Mouse (Mus musculus) small intestine, adult 2 months (tissue): ENCODE measurements around the gene Nck2. TPM values are rescaled to one million over a fixed set of nuclear protein-coding genes. Genes with fewer than 3 reads are reported as not detected.

Experiments used
- H3K27ac ChIP-seq: fragments of 200-500 bp; 2 replicates; pipeline ENCODE4 v1.5.1; 2012; ENCODE audit warnings: low read depth, low read length, control low read depth, inconsistent platforms; ENCODE audit not compliant: insufficient read depth
- H3K27me3 ChIP-seq: fragments of 200-500 bp; 2 replicates; pipeline ENCODE4 v1.6.1; 2012; ENCODE audit warnings: mild to moderate bottlenecking, moderate library complexity, low read length, inconsistent platforms; ENCODE audit not compliant: control insufficient read depth, insufficient read depth
- H3K36me3 ChIP-seq: fragments of 200-500 bp; 2 replicates; pipeline ENCODE4 v1.6.1; 2012; ENCODE audit warnings: mild to moderate bottlenecking, low read length, control low read depth, inconsistent platforms; ENCODE audit not compliant: control insufficient read depth, insufficient read depth
- H3K4me1 ChIP-seq: fragments of 200-500 bp; 2 replicates; pipeline ENCODE4 v1.6.1; 2012; ENCODE audit warnings: low read length, inconsistent platforms, mixed read lengths; ENCODE audit not compliant: control insufficient read depth, insufficient read depth, insufficient read length
- H3K4me3 ChIP-seq: fragments of 200-500 bp; 2 replicates; pipeline ENCODE4 v1.5.1; 2012; ENCODE audit warnings: low read depth, mild to moderate bottlenecking, control low read depth, inconsistent platforms, low read length, moderate library complexity
- CTCF ChIP-seq: fragments of 200-500 bp; IDR thresholded peaks from 2 replicates; pipeline ENCODE4 v1.5.1; 2012; ENCODE audit warnings: low read depth, mild to moderate bottlenecking, control low read depth, inconsistent platforms, low read length, moderate library complexity, mixed read lengths; ENCODE audit not compliant: insufficient replicate concordance, insufficient read length; ENCODE audit errors: extremely low read depth
- POLR2A ChIP-seq: fragments of 200-500 bp; IDR thresholded peaks from 2 replicates; pipeline ENCODE4 v1.6.1; 2012; ENCODE audit warnings: low read depth, mild to moderate bottlenecking, control low read depth, inconsistent platforms, low read length, moderate library complexity
- WGBS: fragments of 180-500 bp; shearing (Covaris S2); methylation state at CpG from one replicate; pipeline ENCODE4 v1.1.7; 2018; 5-methylcytosine and 5-hydroxymethylcytosine counted together
- polyA plus RNA-seq: library from polyadenylated mRNA; depleted of rRNA; stranded (reverse); fragments of >200 nt; gene quantifications from 2 replicates; pipeline ENCODE4 v1.2.3, GENCODE M21; 2012

The Nck2 gene
- polyA plus RNA-seq, 1 experiment = 51.6 TPM

- H3K27ac ChIP-seq = no peak overlapping the region
- WGBS = 37% methylated on average over 6 of the region's 6 CpGs
- no peaks in the 10 kb centered on the region for H3K27me3 ChIP-seq
- TF ChIP-seq POLR2A (no peak), CTCF (no peak)
- H3K4me3 ChIP-seq = no peak overlapping the region
- H3K36me3 ChIP-seq = no peaks in the 10 kb centered on the region
- peaks cover 8% of the 10 kb centered on the region; the same call in 1 of the 2 replicates for H3K4me1 ChIP-seq
Measured at GRCm38 (mm10) chr1:43503676-43504075, 59.3 kb downstream of the Nck2 start.

DNA sequence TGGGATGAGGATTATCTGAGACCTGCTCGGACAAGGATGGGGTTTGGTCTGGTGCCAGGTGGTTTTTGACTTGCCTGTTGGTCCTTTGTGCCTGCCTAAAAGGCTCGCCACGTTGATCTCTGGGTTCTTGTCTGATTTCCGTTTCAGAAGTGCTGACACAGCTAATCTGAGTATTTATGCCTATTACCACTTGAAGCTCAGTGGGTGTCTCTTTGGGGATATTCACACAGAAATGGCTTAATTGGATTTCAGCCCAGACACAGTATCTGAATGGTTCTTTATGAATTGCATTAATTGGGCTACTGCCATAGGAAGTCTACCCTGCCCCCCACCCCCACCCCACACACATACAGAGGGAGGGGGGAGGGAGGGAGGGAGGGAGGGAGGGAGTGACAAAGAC, 59.9 kb downstream of the Nck2 start:
- 37% methylated on average over 4 of the region's 4 CpGs for WGBS
- peaks cover 8% of the 10 kb centered on the region; the same call in 1 of the 2 replicates for H3K4me1 ChIP-seq
- no peak overlapping the region for H3K27ac ChIP-seq
- no peaks in the 10 kb centered on the region for H3K36me3 ChIP-seq
- no peaks in the 10 kb centered on the region for H3K27me3 ChIP-seq
- TF ChIP-seq POLR2A = no peak
- TF ChIP-seq CTCF = no peak
- no peak overlapping the region for H3K4me3 ChIP-seq

GRCm38 (mm10) chr1:43506638-43507037, 62.3 kb downstream of the Nck2 start:
- Histone ChIP-seq H3K4me1 (peaks cover 8% of the 10 kb centered on the region; the same call in 1 of the 2 replicates), H3K27ac (no peak overlapping the region), H3K4me3 (no peak overlapping the region), H3K36me3 (peaks cover 9% of the 10 kb centered on the region), H3K27me3 (no peaks in the 10 kb centered on the region)
- TF ChIP-seq POLR2A (no peak), CTCF (no peak)
- WGBS = 60% methylated on average over 3 of the region's 3 CpGs

DNA sequence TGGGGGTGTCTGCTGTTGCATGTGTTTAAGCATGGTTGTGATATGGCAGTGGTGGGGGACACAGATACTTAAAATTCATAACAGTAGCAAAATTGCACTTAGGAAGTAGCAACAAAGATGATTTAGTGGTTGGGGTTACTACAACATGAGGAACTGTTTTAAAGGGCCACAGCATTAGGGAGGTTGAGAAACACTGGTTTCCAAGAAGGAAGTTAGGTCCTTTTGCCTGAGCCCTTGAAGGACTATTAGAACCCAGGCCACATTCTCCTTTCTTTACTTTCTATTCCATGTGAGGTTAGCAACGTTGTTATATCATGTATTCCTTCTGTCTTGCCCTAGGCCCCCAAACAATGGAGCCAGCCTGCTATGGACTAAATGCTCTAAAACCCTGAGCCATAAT, 63.4 kb downstream of the Nck2 start:
- 75% methylated on average over 1 of the region's 1 CpGs for WGBS
- H3K4me1 ChIP-seq = peaks cover 6% of the 10 kb centered on the region; the same call in 1 of the 2 replicates
- H3K27me3 ChIP-seq = no peaks in the 10 kb centered on the region
- TF ChIP-seq POLR2A (no peak), CTCF (no peak)
- no peak overlapping the region for H3K4me3 ChIP-seq
- no peak overlapping the region for H3K27ac ChIP-seq
- H3K36me3 ChIP-seq = peaks cover 9% of the 10 kb centered on the region

GRCm38 (mm10) chr1:43511256-43511655, 66.9 kb downstream of the Nck2 start:
- WGBS = 90% methylated on average over 12 of the region's 12 CpGs
- Histone ChIP-seq H3K27me3 (no peaks in the 10 kb centered on the region), H3K36me3 (peaks cover 14% of the 10 kb centered on the region), H3K4me3 (no peak overlapping the region), H3K27ac (no peak overlapping the region), H3K4me1 (no peaks in the 10 kb centered on the region)
- TF ChIP-seq POLR2A (no peak), CTCF (0 out of 2 replicates have a peak, but pooled peaks have one; percentile 22)

GRCm38 (mm10) chr1:43511667-43512066, 67.3 kb downstream of the Nck2 start:
- Histone ChIP-seq H3K4me3 (no peak overlapping the region), H3K27me3 (no peaks in the 10 kb centered on the region), H3K27ac (no peak overlapping the region), H3K4me1 (no peaks in the 10 kb centered on the region), H3K36me3 (peaks cover 14% of the 10 kb centered on the region)
- WGBS = 86% methylated on average over 8 of the region's 8 CpGs
- TF ChIP-seq POLR2A (no peak), CTCF (no peak)

GRCm38 (mm10) chr1:43517405-43517804, 73.0 kb downstream of the Nck2 start:
- H3K4me3 ChIP-seq = no peak overlapping the region
- no peaks in the 10 kb centered on the region for H3K27me3 ChIP-seq
- peaks cover 14% of the 10 kb centered on the region for H3K4me1 ChIP-seq
- WGBS = 97% methylated on average over 3 of the region's 3 CpGs
- H3K27ac ChIP-seq = no peak overlapping the region
- TF ChIP-seq POLR2A (no peak), CTCF (no peak)
- H3K36me3 ChIP-seq = peaks cover 5% of the 10 kb centered on the region

DNA sequence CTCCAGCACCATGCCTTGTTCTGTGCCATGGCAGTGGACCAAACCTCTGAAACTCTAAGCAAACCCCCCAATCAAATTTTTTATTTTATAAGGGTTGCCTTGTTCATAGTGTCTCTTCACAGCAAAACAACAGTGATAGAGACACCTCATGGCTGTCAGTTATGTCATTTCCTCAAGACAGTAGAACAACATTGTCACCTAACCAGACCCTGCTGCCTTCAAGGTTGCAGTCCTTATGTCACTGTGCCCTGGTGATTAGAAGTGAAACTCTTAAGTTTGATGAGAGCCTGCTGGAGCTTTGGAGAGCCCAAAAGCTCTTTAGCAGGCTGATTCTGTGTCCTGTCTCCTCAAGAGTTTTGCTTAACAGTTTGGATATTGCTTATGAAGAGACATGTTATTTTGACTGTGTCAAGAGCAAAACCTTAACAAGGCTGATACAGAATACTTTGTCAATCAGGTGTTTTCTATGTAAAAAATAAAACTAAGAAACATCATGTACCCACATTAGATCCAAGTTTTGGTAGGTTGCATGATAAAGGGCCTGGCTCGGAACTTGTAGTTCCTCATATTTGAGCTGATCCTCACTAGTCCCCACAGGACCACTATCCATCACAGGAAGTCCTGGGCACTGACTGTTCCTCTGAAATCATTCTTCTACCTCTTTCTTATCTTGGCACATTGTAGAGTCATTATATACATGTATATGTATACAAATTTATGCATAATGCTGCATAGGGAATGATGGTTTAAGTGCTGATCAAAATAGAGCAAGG, 76.0 kb downstream of the Nck2 start:
- TF ChIP-seq POLR2A (no peak), CTCF (no peak)
- H3K4me3 ChIP-seq = no peak overlapping the region
- WGBS = 90% methylated on average over 1 of the region's 1 CpGs
- H3K36me3 ChIP-seq = no peaks in the 10 kb centered on the region
- H3K27ac ChIP-seq = no peak overlapping the region
- H3K4me1 ChIP-seq = peaks cover 16% of the 10 kb centered on the region
- no peaks in the 10 kb centered on the region for H3K27me3 ChIP-seq
